Mouse (Mus musculus): Measurements from ENCODE around the gene Aurka. TPM values are rescaled to one million over a fixed set of nuclear protein-coding genes. Genes with fewer than 3 reads are reported as not detected.

The Aurka gene
- 1 to 10 TPM; 3.1 to 3.2 TPM for polyA plus RNA-seq (2017; shearing (Covaris generic))

DNA sequence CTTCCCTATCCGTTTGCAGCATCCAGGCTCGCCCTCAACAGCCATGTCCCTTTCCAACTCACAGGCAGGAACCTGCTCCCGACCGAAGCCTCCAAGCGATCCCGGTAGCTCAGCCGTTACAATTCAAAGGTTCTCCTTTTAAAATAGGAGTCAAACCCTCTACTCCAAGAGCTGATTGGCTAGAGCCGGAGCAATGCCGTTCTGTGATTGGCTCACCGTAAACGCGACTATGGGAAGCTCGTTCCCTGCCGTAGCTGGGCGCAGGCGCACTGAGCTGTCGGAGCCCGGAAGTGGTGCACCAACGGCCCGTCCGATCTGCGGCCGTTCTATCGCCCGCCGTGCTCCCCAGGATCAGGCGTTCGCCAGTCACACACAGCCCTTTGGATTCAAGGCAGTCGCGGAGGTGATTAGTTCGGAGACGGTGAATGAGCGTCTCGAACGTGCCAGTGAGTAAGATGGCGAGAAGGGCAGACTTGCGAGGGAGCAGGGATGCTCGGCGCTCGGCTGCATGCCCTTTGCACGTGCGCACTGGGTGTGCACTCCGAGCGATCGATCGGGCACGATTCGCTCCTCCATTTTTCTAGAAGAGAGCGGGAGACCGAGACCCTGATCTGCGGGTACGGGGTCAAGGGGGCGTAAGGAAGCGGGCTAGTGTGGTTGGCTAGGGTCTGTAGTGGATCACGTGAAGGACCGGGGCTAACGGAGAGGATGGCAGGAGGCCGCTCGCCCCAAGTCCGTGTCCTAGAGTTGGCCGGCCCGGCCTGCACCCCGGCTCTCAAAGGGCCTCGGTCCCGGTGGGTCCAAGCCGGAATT lies at the start of gene Aurka, which contains the start of gene Cstf1:
TSS of gene Aurka (minus strand) at position 125 of the 813 bp plus-strand sequence.
TSS of gene Cstf1 (plus strand) at position 271 of the 813 bp plus-strand sequence.

DNA sequence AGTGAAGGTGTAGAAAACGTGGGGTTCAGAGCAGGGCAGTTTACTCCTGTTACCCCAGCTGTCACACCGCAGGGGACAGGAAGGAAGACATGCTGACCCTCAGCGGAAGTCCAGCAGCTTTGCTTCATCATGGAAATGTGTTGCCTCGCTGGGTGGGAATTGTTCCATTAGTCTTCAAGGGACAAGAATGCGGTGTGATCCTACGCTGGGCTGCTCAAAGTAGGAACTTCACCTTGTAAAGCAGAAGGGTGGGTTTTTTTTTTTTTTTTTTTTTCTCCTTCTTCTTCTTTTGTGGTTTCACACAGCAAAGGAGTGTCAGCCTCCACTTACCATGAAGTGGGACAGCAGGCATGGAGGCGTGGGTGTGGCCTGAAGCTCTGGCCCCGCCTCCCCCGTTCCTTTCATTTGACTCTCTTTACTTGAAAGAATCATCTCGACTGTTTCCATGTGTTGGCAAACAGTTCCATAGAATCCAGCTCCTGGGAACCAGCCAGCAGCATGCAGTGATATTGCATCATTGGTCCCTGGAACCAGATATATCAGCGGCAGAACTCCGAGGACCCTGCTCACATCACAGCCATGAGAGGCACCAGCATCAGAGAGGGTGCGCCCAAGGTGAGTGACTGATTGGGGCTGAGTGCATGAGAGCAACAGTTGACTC lies 23.2 kb upstream of the Aurka start, which contains the start of gene Cass4:
TSS of gene Cass4 (plus strand) at position 404 of the 661 bp plus-strand sequence.

DNA sequence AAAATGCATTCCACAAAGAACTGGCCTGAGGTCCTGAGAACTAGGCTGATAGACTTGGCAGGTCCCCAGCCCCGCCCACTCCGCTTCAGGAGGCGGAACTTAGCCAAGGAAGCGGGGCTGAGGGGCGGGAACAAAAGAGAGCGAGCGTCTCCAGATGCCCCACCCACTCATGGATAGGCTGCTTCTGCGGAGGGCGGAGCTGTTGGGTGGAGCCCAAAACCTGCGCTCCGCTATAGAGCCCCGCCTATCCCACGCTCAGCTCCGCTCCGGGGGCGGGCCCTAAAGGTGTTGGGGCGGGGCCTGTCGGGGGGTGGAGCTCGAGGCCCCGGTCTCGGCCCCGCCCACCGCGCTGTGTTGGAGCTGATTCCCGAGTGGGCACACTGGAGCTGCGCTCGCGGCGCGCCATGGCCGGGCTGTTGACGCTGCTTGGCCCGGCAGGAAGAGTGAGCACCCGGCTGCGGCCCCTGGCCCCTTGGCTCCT lies 25.0 kb downstream of the Aurka start, which contains the start of gene Fam210b:
TSS of gene Fam210b (plus strand) at position 308 of the 481 bp plus-strand sequence.

Other genes with a start within 250 kb of the Aurka start
- gene Mc3r, start 122.0 kb downstream of the Aurka start, polyA plus RNA-seq (2017; shearing (Covaris generic)): 1 to 10 TPM in 1 of 2 experiments, under 1 TPM in 1; 0.28 to 1.2 TPM
- gene Fam210b, start 25.0 kb downstream of the Aurka start, polyA plus RNA-seq (2017; shearing (Covaris generic)): 10 to 100 TPM; 15.0 to 31.0 TPM
- gene Cstf1, start 146 bp upstream of the Aurka start, polyA plus RNA-seq (2017; shearing (Covaris generic)): 10 to 100 TPM; 25.2 to 27.6 TPM
- 1 to 10 TPM; 2.6 to 9.9 TPM for gene Cass4, start 23.3 kb upstream of the Aurka start, polyA plus RNA-seq (2017; shearing (Covaris generic))
- 100 to 1,000 TPM; 121 to 128 TPM for gene Rtf2, start 70.0 kb upstream of the Aurka start, polyA plus RNA-seq (2017; shearing (Covaris generic))
- gene Gcnt7, start 88.1 kb upstream of the Aurka start, polyA plus RNA-seq (2017; shearing (Covaris generic)): 1 to 10 TPM; 2.7 to 3.4 TPM
- gene Fam209, start 102.0 kb upstream of the Aurka start, polyA plus RNA-seq (2017; shearing (Covaris generic)): under 1 TPM; 0.83 to 0.84 TPM
- gene Tfap2c, start 179.1 kb upstream of the Aurka start, polyA plus RNA-seq (2017; shearing (Covaris generic)): under 1 TPM; 0.14 to 0.32 TPM